Mouse (Mus musculus): Measurements from ENCODE around the gene Nudt12.
A peak's percentile ranks its signal among the peaks of the same experiment; 100 is the strongest.

Gene Nudt12

GRCm38 (mm10) chr17:59013091-59013459 lies at the start of gene Nudt12:
TSS of gene Nudt12 (minus strand) at chr17:59013372.
- DNase-seq, result peak; percentile 78 to 83

DNA sequence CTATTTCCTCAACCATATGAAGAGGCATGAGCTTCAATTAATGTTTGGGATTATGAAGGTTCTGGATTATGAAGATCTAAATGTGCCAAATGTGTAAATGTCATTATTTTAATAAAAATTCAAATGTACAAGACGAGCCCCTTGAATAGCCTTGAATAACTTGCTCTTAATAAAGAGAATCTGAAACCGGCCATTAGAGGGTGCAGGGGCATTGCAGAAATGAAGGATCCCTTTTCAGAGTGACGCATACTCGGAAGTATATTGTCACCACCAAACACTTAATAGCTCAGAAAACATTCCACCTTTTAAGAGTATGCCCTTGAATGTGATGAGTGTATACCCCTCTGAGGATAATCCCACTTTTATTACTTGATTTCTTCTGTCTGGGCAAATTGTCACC lies 40.1 kb upstream of the Nudt12 start:
- no peak for DNase-seq

GRCm38 (mm10) chr17:59039754-59040153 lies 26.6 kb upstream of the Nudt12 start:
- DNase-seq, result no peak

- DNase-seq, result no peak
Measured at GRCm38 (mm10) chr17:59033445-59033844, 20.3 kb upstream of the Nudt12 start.

GRCm38 (mm10) chr17:59026336-59026735 lies 13.2 kb upstream of the Nudt12 start:
- DNase-seq, result no peak

- no peak for DNase-seq
Measured at GRCm38 (mm10) chr17:59024502-59024901, 11.3 kb upstream of the Nudt12 start.

- no peak for DNase-seq
Measured at GRCm38 (mm10) chr17:59023971-59024370, 10.8 kb upstream of the Nudt12 start.

GRCm38 (mm10) chr17:59018666-59019065 lies 5.5 kb upstream of the Nudt12 start:
- no peak for DNase-seq

DNA sequence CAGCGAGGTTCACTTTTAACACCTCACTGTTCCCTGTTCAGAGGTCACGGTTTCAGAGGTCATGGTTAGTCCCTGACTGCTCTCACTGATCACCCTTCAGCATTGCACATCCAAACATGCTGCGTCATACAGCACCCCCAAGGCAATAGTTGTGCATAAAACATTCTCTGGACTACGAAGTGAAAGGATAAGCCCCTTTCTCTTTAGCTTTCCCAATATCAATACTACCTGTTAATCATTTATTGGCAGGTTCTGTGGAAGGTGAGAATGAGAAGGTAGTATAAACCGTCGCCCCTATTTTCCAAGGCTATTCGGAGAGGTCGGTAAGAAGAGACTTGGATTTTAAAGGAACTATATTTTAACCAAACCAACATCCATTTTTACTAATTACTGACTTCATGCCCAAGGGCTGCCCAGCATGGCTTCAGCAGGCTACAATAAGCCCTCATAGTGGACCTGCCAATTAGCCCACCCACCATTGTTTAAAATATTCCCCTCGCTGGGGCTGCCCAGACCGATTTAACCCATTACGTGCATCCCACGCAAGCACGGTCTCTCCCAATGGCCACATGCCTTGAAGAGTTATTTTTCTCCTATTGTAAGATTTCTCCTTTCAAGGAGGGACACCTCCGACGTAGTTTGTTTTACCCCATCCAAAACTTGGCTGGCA lies 616 bp downstream of the Nudt12 start:
- DNase-seq, result peak in 1 of 2 experiments; percentile 5

GRCm38 (mm10) chr17:59011546-59012307 lies 1.4 kb downstream of the Nudt12 start:
- no peak for DNase-seq

DNA sequence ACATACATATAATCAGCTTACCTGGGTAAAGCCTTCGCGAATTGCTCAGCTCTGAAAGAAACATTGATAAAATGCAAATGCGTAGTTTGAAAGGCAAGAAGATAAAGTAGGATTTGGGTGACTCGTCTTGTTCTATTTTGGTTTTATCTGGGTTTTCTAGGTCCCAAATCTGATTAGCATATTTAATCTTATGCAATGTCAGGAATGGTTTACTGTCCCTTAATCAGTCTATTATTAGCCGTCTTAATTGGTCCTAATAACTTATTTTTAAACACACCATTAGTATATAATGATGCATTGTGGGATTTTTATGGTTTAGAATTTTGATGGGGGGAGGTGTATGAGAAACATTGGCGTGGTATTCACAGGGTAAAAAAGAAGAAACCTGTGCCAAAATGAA lies 21.9 kb downstream of the Nudt12 start, which contains the start of gene Pdzph1:
Gene Pdzph1 (minus strand): TSS at position 101 of the 400 bp plus-strand sequence.
- DNase-seq, result no peak

DNA sequence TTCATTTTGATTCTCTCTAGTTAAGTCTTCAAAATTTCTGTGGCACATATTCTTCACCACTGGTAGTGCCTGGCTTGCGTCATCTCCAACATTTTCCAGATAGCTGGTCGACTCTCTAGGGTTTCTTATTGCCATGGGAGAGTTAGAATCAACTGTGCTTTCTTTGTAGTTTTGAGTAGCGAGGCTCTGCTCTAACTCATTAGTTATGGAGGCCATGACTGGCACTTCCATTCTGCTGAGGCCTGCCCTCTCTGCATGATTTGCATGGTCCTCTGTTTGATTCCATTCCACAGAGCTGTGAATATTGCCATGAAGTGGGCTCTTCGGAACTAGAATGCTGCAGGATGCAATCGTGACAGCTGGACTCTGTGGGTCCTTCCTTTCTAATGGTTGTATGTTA lies 39.9 kb downstream of the Nudt12 start:
- DNase-seq, result no peak

DNA sequence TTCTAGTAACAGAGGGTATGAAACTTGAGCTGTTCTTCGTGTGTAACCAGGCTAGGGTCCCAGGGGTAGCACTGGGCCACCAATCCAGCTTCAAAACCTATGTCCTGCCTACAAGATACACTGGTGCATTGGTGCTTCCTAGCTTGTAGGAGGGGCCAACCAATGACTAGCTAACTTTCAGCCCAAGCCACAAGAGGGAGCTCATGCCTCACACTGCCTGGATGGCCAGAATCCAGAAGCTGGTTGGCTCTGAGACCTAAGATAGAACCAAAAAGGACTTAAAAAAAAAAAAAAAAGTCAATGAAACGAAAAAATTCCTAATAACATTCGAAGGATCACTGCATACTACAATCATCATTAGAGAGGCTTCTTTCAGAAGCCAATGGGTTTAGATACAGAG lies 53.3 kb downstream of the Nudt12 start:
- peak; percentile 1 to 5 for DNase-seq

GRCm38 (mm10) chr17:58957055-58957454 lies 56.1 kb downstream of the Nudt12 start:
- DNase-seq, result no peak
